Mouse (Mus musculus): ENCODE data around the gene Lrrc56. TPM values are rescaled to one million over a fixed set of nuclear protein-coding genes. Genes with fewer than 3 reads are reported as not detected.

Lrrc56 gene
- polyA plus RNA-seq, 1 experiment from 2014 or later = 8.8 TPM

DNA sequence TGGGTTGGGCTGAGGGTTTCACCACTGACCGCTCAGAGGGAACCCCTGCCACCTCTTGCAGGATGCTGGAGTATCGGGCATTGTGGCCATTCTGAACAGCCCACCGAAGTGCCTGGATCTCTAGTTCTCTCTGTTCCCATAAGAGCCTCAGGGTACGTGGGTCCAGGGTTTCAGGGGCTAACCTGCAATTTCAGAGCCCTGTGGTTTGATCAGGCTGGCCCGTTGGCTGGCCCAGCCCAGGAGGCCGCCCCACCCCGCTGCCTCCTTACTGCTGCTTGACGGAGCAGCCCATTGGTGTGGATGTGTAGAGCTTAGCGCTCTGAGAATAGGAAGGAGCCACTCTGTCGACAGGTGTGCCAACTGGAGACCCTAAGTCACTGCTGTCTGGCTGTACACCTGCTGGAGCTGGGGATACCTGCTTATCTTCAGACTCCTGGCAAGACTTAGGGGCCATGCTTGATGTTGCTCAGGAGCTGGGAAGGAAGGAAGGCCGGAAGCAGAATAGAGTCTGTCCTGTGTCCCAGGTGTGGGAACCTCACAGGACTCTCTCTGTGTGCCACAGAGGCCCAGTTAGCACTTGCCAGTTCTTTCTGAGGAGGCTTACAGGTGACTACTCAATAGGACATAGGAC lies 19.8 kb downstream of the Lrrc56 start, which contains the start of gene Lmntd2:
Gene Lmntd2, minus strand, starts transcription at position 476 of the 631 bp plus-strand sequence.
- peaks cover 13% of the 10 kb centered on the region for H3K4me1 ChIP-seq (ENCODE audit: control insufficient read depth, insufficient read depth, low read length)
- H3K36me3 ChIP-seq (ENCODE audit: control insufficient read depth, insufficient read depth, low read length) = no peaks in the 10 kb centered on the region
- 94% methylated on average over 11 of the region's 11 CpGs for WGBS
- H3K27ac ChIP-seq (ENCODE audit: low read depth, low read length) = peak within 1 kb of the TSS; percentile 94
- H3K9ac ChIP-seq (ENCODE audit: low read length) = peak within 1 kb of the TSS; percentile 82
- peak; percentile 79 for DNase-seq (ENCODE audit: low spot score, missing footprints)
- H3K4me3 ChIP-seq (ENCODE audit: low read depth, low read length) = peak within 1 kb of the TSS; percentile 72
- H3K4me2 ChIP-seq = peak within 1 kb of the TSS; percentile 73
- no peaks in the 10 kb centered on the region for H3K9me3 ChIP-seq (ENCODE audit: control insufficient read depth, low read length)
- H3K27me3 ChIP-seq (ENCODE audit: control insufficient read depth, insufficient read depth, low read length) = no peaks in the 10 kb centered on the region
- no peak for ATAC-seq (ENCODE audit: low FRiP score)

DNA sequence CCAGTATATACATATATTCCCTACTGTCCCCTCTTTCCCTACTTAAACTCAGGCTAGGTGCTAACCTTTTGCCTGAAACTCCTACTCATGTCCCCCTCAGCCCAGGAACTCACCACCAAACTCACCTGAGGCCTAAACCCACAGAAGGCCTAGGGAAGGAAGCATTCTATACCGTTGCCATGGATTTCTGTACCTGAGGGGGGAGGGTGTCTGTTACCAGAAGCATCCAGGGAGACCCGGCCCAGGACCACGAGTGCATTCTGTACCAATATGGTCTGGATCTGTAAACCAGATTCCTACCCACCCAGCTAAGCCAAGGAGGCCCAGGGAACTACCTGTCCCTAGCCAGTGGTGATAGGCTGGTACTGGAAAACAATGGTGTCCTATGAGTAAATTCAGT lies 20.4 kb downstream of the Lrrc56 start:
- no peak overlapping the region for H3K4me3 ChIP-seq (ENCODE audit: low read depth, low read length)
- no peak for ATAC-seq (ENCODE audit: low FRiP score)
- H3K4me2 ChIP-seq = no peak overlapping the region
- H3K27ac ChIP-seq (ENCODE audit: low read depth, low read length) = peak overlapping the region; percentile 94
- no peaks in the 10 kb centered on the region for H3K36me3 ChIP-seq (ENCODE audit: control insufficient read depth, insufficient read depth, low read length)
- no peak overlapping the region for H3K9ac ChIP-seq (ENCODE audit: low read length)
- peak; percentile 75 for DNase-seq (ENCODE audit: low spot score, missing footprints)
- 78% methylated on average over 3 of the region's 3 CpGs for WGBS
- H3K9me3 ChIP-seq (ENCODE audit: control insufficient read depth, low read length) = no peaks in the 10 kb centered on the region
- H3K27me3 ChIP-seq (ENCODE audit: control insufficient read depth, insufficient read depth, low read length) = no peaks in the 10 kb centered on the region
- peaks cover 13% of the 10 kb centered on the region for H3K4me1 ChIP-seq (ENCODE audit: control insufficient read depth, insufficient read depth, low read length)

DNA sequence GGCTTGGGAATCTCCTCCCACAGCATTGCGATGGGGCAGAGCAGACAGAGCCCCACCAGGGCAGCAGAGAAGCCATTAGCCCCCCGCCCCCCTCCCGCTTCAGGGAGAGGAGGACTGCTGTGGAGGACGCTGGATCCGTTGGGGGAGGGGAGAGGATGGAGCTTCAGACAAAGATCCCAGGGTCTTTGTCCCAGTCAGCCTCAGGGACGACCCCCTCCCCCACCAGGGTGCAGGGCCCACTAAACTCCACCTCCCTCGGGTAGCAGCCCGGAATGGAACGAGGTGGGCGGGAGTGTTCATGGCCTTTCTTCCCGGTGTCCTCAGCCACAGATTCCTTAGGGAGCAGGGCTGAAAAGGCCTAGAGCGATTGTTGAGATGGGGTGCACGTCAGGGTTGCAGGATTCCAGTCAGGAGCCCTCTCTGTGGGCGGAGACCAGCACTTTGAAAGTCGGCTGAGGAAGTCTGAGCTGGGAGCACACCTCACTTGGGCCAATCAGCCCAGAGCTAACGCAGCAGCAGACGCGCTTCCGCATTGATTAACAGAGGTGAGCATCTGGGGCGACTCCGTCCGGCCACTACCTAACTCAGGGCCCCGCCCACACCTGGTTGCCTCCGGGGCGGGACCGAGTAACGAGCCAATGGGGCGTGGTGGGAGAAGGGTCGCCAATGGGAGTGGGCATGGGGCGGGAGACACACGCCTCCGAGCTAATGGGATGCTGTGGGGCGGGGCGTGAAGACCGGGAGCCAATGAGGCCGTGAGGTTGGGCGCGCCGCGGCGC lies 21.3 kb downstream of the Lrrc56 start, which contains the start of gene Rassf7:
Gene Rassf7, plus strand, starts transcription at position 760 of the 779 bp plus-strand sequence.
- ATAC-seq (ENCODE audit: low FRiP score) = peak; percentile 96
- Histone ChIP-seq H3K4me3 (ENCODE audit: low read depth, low read length) (peak within 1 kb of the TSS; percentile 72), H3K4me1 (ENCODE audit: control insufficient read depth, insufficient read depth, low read length) (peaks cover 13% of the 10 kb centered on the region), H3K4me2 (peak within 1 kb of the TSS; percentile 73), H3K9me3 (ENCODE audit: control insufficient read depth, low read length) (no peaks in the 10 kb centered on the region), H3K27me3 (ENCODE audit: control insufficient read depth, insufficient read depth, low read length) (no peaks in the 10 kb centered on the region), H3K9ac (ENCODE audit: low read length) (peak within 1 kb of the TSS; percentile 82), H3K27ac (ENCODE audit: low read depth, low read length) (peak within 1 kb of the TSS; percentile 94), H3K36me3 (ENCODE audit: control insufficient read depth, insufficient read depth, low read length) (0 out of 2 replicates have a peak, but pooled peaks cover 2% of the 10 kb centered on the region)
- peak; percentile 99 for DNase-seq (ENCODE audit: low spot score, missing footprints)
- under 1% methylated on average over 41 of the region's 41 CpGs for WGBS

DNA sequence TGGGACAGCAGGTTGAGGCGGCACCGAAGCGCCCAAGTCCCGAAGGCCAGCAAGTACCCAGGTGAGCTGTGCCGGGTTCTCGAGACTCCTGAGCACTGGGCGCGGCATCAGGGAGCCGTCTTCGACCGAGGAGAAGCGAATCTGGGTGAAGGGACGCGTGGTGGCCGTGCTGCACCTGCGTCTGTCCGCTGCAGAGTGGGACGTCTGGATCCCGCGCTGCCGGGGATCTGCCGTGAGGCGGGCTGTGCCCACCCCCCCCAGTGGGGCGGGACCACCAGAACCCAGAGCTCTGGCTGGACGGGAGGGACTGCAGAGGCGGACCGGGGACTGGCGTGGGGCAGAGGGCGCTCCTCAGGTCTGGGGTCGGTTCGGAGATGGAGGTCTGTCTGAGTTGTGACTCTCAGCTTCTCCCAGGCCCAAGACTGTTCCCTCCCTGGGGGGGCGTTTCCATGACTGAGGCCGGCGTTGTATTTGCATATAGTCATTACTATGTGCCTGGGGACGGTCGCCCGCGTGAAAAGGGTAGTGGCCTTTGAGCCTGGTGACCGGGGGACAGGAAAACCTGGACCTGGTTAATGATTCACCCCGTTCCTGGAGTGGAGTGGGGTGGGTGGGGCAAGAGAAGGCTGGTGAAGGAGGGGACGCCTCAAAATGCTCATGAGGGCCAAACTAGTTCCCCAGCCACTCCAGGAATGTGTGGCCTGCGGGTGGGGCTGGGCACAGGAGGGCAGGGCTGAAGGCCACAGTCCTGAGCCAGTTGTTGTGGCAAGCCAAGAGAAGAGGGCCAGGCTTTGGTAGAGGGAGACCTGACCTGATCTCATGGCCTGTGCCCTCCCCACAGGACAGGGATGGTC lies 22.1 kb downstream of the Lrrc56 start:
- ATAC-seq (ENCODE audit: low FRiP score) (peak; percentile 73), DNase-seq (ENCODE audit: low spot score, missing footprints) (peak; percentile 85)
- WGBS = 1% methylated on average over 42 of the region's 42 CpGs
- Histone ChIP-seq H3K4me1 (ENCODE audit: control insufficient read depth, insufficient read depth, low read length) (peaks cover 16% of the 10 kb centered on the region), H3K4me2 (peak overlapping the region; percentile 73), H3K36me3 (ENCODE audit: control insufficient read depth, insufficient read depth, low read length) (0 out of 2 replicates have a peak, but pooled peaks cover 2% of the 10 kb centered on the region), H3K9ac (ENCODE audit: low read length) (peak overlapping the region; percentile 82), H3K27ac (ENCODE audit: low read depth, low read length) (peak overlapping the region; percentile 62), H3K27me3 (ENCODE audit: control insufficient read depth, insufficient read depth, low read length) (no peaks in the 10 kb centered on the region), H3K9me3 (ENCODE audit: control insufficient read depth, low read length) (no peaks in the 10 kb centered on the region), H3K4me3 (ENCODE audit: low read depth, low read length) (peak overlapping the region; percentile 72)

DNA sequence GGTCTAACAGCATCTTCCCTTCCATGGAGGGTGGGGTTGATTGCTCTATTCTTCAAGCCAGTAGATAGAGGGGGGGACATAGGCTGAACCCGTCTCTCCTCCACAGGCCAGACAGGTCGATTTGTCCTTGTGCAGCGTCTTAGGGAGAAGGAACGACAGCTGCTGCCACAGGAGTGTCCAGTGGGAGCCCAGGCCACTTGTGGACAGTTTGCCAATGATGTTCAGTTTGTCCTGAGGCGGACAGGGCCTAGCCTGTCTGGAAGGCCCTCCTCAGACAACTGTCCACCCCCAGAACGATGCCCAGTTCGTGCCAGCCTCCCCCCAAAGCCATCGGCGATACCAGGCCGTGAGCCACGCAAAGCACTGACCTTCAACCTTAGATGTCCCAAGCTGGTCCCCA lies 22.9 kb downstream of the Lrrc56 start:
- DNase-seq (ENCODE audit: low spot score, missing footprints) = peak; percentile 72
- H3K4me3 ChIP-seq (ENCODE audit: low read depth, low read length) = no peak overlapping the region; the same call in 1 of the 2 replicates
- no peak overlapping the region for H3K27ac ChIP-seq (ENCODE audit: low read depth, low read length)
- H3K4me1 ChIP-seq (ENCODE audit: control insufficient read depth, insufficient read depth, low read length) = peaks cover 19% of the 10 kb centered on the region
- H3K27me3 ChIP-seq (ENCODE audit: control insufficient read depth, insufficient read depth, low read length) = no peaks in the 10 kb centered on the region
- no peak overlapping the region; the same call in 1 of the 2 replicates for H3K9ac ChIP-seq (ENCODE audit: low read length)
- H3K4me2 ChIP-seq = no peak overlapping the region; the same call in 1 of the 2 replicates
- 85% methylated on average over 11 of the region's 11 CpGs for WGBS
- H3K9me3 ChIP-seq (ENCODE audit: control insufficient read depth, low read length) = no peaks in the 10 kb centered on the region
- ATAC-seq (ENCODE audit: low FRiP score) = no peak
- 0 out of 2 replicates have a peak, but pooled peaks cover 2% of the 10 kb centered on the region for H3K36me3 ChIP-seq (ENCODE audit: control insufficient read depth, insufficient read depth, low read length)

DNA sequence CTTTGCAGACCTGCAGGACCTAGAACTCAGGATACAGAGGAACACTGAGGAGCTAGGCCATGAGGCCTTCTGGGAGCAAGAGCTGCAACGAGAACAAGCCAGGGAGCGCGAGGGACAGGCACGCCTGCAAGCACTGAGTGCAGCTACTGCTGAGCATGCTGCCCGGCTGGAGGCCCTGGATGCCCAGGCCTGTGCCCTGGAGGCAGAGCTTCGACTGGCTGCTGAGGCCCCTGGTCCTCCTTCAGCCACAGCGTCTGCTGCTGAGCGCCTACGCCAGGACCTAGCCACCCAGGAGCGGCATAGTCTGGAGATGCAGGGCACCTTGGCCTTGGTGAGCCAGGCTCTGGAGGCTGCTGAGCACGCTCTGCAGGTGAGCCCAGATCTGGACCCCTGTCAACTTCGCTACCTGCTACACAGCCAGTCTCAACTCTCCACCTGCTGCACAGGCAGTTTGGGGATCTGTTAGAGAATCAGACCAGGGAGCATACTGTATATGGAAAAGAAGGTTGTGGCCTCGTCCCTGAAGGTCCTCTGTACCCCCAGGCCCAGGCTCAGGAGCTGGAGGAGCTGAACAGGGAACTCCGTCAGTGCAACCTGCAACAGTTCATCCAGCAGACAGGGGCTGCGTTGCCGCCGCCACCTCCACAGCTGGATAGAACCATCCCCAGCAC lies 23.5 kb downstream of the Lrrc56 start:
- H3K4me3 ChIP-seq (ENCODE audit: low read depth, low read length) = no peak overlapping the region
- DNase-seq (ENCODE audit: low spot score, missing footprints) (peak; percentile 28), ATAC-seq (ENCODE audit: low FRiP score) (no peak)
- no peak overlapping the region for H3K9ac ChIP-seq (ENCODE audit: low read length)
- 0 out of 2 replicates have a peak, but pooled peaks cover 2% of the 10 kb centered on the region for H3K36me3 ChIP-seq (ENCODE audit: control insufficient read depth, insufficient read depth, low read length)
- peaks cover 25% of the 10 kb centered on the region for H3K4me1 ChIP-seq (ENCODE audit: control insufficient read depth, insufficient read depth, low read length)
- no peak overlapping the region for H3K4me2 ChIP-seq
- H3K27me3 ChIP-seq (ENCODE audit: control insufficient read depth, insufficient read depth, low read length) = no peaks in the 10 kb centered on the region
- no peaks in the 10 kb centered on the region for H3K9me3 ChIP-seq (ENCODE audit: control insufficient read depth, low read length)
- no peak overlapping the region for H3K27ac ChIP-seq (ENCODE audit: low read depth, low read length)
- 91% methylated on average over 17 of the region's 17 CpGs for WGBS

DNA sequence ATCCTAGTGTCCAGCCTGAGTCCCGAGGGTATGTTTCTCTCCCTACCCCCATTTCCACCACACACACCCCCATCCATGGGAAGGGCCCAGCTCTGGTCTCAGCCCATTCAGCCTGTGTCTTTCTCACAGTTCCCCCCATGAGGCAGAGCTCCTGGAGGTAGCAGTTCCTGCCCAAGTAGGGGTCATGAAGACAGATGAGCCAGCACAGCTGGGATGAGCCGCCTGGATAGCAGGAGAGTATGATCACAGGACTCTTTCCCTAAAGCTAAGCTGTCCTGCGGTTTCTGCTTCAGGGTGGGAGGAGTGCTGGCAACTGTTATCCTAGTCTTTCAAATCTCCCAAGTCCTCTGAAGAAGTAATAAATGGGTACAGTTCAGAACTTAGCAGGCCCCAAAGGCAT lies 24.2 kb downstream of the Lrrc56 start:
- Histone ChIP-seq H3K36me3 (ENCODE audit: control insufficient read depth, insufficient read depth, low read length) (0 out of 2 replicates have a peak, but pooled peaks cover 2% of the 10 kb centered on the region), H3K27me3 (ENCODE audit: control insufficient read depth, insufficient read depth, low read length) (no peaks in the 10 kb centered on the region), H3K4me1 (ENCODE audit: control insufficient read depth, insufficient read depth, low read length) (peaks cover 25% of the 10 kb centered on the region), H3K9ac (ENCODE audit: low read length) (no peak overlapping the region), H3K4me3 (ENCODE audit: low read depth, low read length) (no peak overlapping the region), H3K27ac (ENCODE audit: low read depth, low read length) (no peak overlapping the region), H3K4me2 (no peak overlapping the region), H3K9me3 (ENCODE audit: control insufficient read depth, low read length) (no peaks in the 10 kb centered on the region)
- DNase-seq (ENCODE audit: low spot score, missing footprints) (peak; percentile 2), ATAC-seq (ENCODE audit: low FRiP score) (no peak)
- 81% methylated on average over 3 of the region's 3 CpGs for WGBS

DNA sequence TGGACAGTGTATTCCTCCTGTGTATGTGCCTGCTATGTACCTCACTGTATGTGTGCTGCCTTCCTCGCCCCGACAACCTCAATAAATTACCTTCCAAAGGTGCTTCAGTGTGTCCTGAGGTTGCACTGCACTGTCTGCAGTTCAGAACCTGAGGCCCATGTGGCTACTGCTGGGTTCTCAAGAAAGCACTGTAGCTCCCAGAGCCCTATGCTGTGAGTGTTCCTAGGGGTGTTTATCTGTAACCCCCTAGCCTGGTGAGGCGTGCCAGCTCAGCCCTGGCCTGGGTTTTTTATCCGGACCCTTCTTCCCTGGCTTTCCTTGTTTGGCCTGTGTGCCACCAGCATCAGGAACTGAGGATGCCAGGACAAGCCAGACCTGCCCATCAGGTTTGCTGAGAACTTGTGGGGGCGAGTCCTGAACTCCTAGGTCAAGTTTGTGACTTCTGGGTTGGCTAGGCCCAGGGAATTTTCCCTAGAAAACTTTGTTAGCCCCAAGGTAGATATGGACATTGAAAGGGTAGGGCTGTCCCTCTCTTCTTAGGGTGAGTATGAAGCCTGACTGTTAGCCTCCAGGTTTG lies 24.7 kb downstream of the Lrrc56 start:
- Histone ChIP-seq H3K27me3 (ENCODE audit: control insufficient read depth, insufficient read depth, low read length) (no peaks in the 10 kb centered on the region), H3K27ac (ENCODE audit: low read depth, low read length) (no peak overlapping the region), H3K4me2 (no peak overlapping the region), H3K4me3 (ENCODE audit: low read depth, low read length) (no peak overlapping the region), H3K9ac (ENCODE audit: low read length) (no peak overlapping the region), H3K4me1 (ENCODE audit: control insufficient read depth, insufficient read depth, low read length) (peaks cover 25% of the 10 kb centered on the region), H3K9me3 (ENCODE audit: control insufficient read depth, low read length) (no peaks in the 10 kb centered on the region), H3K36me3 (ENCODE audit: control insufficient read depth, insufficient read depth, low read length) (0 out of 2 replicates have a peak, but pooled peaks cover 2% of the 10 kb centered on the region)
- 83% methylated on average over 5 of the region's 5 CpGs for WGBS
- DNase-seq (ENCODE audit: low spot score, missing footprints) = peak; percentile 60
- no peak for ATAC-seq (ENCODE audit: low FRiP score)

All from midbrain, embryonic 11.5 days (tissue).